Mouse (Mus musculus) brain, embryonic 14.5 days (tissue): Measurements from ENCODE around the gene Rfx2.

Source experiments
- CTCF ChIP-seq: fragments of 200-500 bp; IDR thresholded peaks from 2 replicates; pipeline ENCODE4 v1.5.1; 2012; ENCODE audit warnings: inconsistent platforms, mild to moderate bottlenecking, moderate library complexity, borderline replicate concordance; ENCODE audit not compliant: insufficient read depth, insufficient read length; ENCODE audit errors: extremely low read depth
- POLR2A ChIP-seq: fragments of 200-500 bp; IDR thresholded peaks from 2 replicates; pipeline ENCODE4 v1.6.1; 2012; ENCODE audit warnings: mild to moderate bottlenecking, inconsistent platforms, borderline replicate concordance; ENCODE audit not compliant: poor library complexity, insufficient read depth, insufficient read length, severe bottlenecking; ENCODE audit errors: extremely low read depth

- no peak for TF ChIP-seq CTCF
- TF ChIP-seq POLR2A = no peak
These were observed 4.1 kb downstream of the Rfx2 start for GRCm38 (mm10) chr17:56826718-56827117.
